Mouse (Mus musculus) CD4-positive helper T cell, adult 2 months (primary cell): ENCODE data around the gene Atp10a.
A peak's percentile ranks its signal among the peaks of the same experiment; 100 is the strongest.

Experiments
- DNase-seq: peaks from one replicate; pipeline ENCODE4 v3.0.0-alpha.2; 2012; ENCODE audit warnings: low read depth, missing footprints, low spot score

Atp10a gene

GRCm38 (mm10) chr7:58655866-58656265 is at the start of gene Atp10a:
Gene Atp10a (plus strand): TSS chr7:58656166.
- DNase-seq, result no peak

- peak; percentile 34 for DNase-seq
Observed at GRCm38 (mm10) chr7:58618048-58618447, 37.9 kb upstream of the Atp10a start.

GRCm38 (mm10) chr7:58626305-58627155 is 29.4 kb upstream of the Atp10a start:
- no peak for DNase-seq

- no peak for DNase-seq
Observed at GRCm38 (mm10) chr7:58627381-58627780, 28.6 kb upstream of the Atp10a start.

- no peak for DNase-seq
Observed at GRCm38 (mm10) chr7:58629233-58629632, 26.7 kb upstream of the Atp10a start.

GRCm38 (mm10) chr7:58633683-58634082 is 22.3 kb upstream of the Atp10a start:
- DNase-seq, result no peak

- no peak for DNase-seq
Observed at GRCm38 (mm10) chr7:58639676-58640075, 16.3 kb upstream of the Atp10a start.

- no peak for DNase-seq
Observed at GRCm38 (mm10) chr7:58640456-58640855, 15.5 kb upstream of the Atp10a start.

- DNase-seq, result no peak
Observed at GRCm38 (mm10) chr7:58641916-58642315, 14.1 kb upstream of the Atp10a start.

GRCm38 (mm10) chr7:58647404-58647803 is 8.6 kb upstream of the Atp10a start:
- no peak for DNase-seq

GRCm38 (mm10) chr7:58657913-58658789 is 2.2 kb downstream of the Atp10a start:
- DNase-seq, result peak; percentile 88

GRCm38 (mm10) chr7:58658790-58659405 is 2.9 kb downstream of the Atp10a start:
- no peak for DNase-seq

GRCm38 (mm10) chr7:58660046-58660445 is 4.1 kb downstream of the Atp10a start:
- no peak for DNase-seq

- no peak for DNase-seq
Observed at GRCm38 (mm10) chr7:58660665-58661064, 4.7 kb downstream of the Atp10a start.

GRCm38 (mm10) chr7:58661076-58661475 is 5.1 kb downstream of the Atp10a start:
- no peak for DNase-seq

GRCm38 (mm10) chr7:58668617-58669016 is 12.7 kb downstream of the Atp10a start:
- DNase-seq, result no peak

- DNase-seq, result no peak
Observed at GRCm38 (mm10) chr7:58676075-58676474, 20.1 kb downstream of the Atp10a start.

GRCm38 (mm10) chr7:58677111-58677805 is 21.3 kb downstream of the Atp10a start:
- DNase-seq, result peak; percentile 54

GRCm38 (mm10) chr7:58685967-58686366 is 30.0 kb downstream of the Atp10a start:
- DNase-seq, result peak; percentile 31

GRCm38 (mm10) chr7:58686573-58686972 is 30.6 kb downstream of the Atp10a start:
- DNase-seq, result peak; percentile 76

- DNase-seq, result no peak
Observed at GRCm38 (mm10) chr7:58686997-58687396, 31.0 kb downstream of the Atp10a start.
